Mouse (Mus musculus): Measurements from ENCODE around the gene Cenpx. TPM values are rescaled to one million over a fixed set of nuclear protein-coding genes. Genes with fewer than 3 reads are reported as not detected.
A peak's percentile ranks its signal among the peaks of the same experiment; 100 is the strongest.

Gene Cenpx
- polyA plus RNA-seq, 1 experiment = 157 TPM

DNA sequence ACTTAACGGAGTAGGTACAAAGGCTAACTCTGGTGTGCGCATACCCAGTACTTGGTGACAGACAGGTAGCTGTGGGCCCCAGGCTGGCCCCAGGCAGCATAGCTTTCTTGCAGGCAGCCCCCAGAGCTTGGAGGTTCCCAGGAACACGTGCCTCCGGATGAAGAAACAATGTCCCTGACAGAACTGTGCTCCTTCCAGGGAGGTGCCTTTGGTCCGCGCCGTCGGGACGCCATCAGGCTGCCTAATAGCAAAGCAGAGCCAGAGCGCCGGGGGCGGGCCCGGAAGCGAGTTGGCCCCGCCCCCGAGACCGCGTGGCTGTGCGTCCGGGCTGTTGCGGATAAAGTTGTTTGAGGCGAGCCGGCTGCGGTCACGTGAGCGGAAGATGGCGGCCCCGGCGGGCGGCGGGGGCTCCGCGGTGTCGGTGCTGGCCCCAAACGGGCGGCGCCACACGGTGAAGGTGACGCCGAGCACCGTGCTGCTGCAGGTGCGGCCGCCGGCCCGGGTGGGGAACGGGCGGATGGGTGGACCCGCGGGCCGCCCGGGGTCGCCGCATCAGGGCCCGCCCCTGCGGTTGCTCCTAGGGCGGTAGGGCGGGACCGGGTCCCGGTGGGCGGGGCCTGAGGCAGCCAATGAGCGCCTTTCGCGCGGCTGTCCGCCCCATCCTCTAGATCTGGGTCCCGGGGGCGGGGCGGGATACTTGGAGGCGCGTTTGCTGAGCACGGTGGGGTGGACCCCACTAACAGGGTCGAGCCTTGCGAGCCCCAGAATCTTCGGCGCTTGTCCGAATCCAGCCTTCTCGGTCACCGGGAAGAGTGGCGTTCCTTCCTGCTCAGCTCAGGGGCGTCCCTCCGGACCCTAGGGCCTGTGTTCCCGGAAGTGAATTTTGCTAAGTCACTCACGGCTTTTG, 40.6 kb downstream of the Cenpx start, which contains the start of gene Aspscr1:
Gene Aspscr1, plus strand, starts transcription at position 287 of the 907 bp plus-strand sequence.
- no peaks in the 10 kb centered on the region for H3K36me3 ChIP-seq (ENCODE audit: control insufficient read depth, insufficient read depth, low read length)
- WGBS = 1% methylated on average over 79 of the region's 83 CpGs
- peak within 1 kb of the TSS; percentile 90 for H3K27ac ChIP-seq (ENCODE audit: insufficient read depth, low read depth, low read length)
- peak within 1 kb of the TSS; percentile 75 for H3K4me3 ChIP-seq (ENCODE audit: insufficient read depth, low read depth, low read length)
- peaks cover 6% of the 10 kb centered on the region for H3K4me1 ChIP-seq (ENCODE audit: control insufficient read depth, insufficient read depth, low read length)
- TF ChIP-seq CTCF (conservative IDR thresholded peaks at IDR 0.05; ENCODE audit: insufficient read depth, insufficient read length, low read depth, low read length) = no peak
- TF ChIP-seq POLR2A (IDR thresholded peaks at IDR 0.05; ENCODE audit: low read depth, low read length) = peak; percentile 25
- DNase-seq = peak; percentile 97
- H3K27me3 ChIP-seq (replicated peaks; ENCODE audit: control insufficient read depth, insufficient read depth, low read length) = no peaks in the 10 kb centered on the region

DNA sequence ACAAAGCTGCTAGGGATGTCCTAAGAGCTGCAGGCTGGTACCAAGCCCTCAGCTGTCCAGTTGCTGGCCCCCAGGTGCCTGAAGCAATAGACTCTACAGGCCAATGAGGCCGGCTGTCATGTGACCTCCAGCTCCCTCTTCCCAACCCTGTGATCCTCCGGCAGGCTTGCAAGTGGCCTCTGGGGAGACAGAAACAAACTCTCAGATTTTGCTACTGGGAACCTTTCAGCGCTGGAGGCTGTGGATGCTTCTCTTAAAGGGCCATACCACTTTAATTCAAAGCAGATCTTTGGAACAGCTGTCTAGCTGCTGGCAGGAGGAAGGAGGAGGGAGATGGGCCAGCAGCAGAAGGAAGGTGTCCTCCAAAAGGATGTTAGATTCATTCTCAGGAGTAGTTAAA, 46.9 kb downstream of the Cenpx start:
- no peak for DNase-seq
- WGBS = 26% methylated on average over 3 of the region's 3 CpGs

GRCm38 (mm10) chr11:120665406-120665805, 48.1 kb downstream of the Cenpx start:
- Histone ChIP-seq H3K4me3 (ENCODE audit: insufficient read depth, low read depth, low read length) (no peak overlapping the region), H3K4me1 (ENCODE audit: control insufficient read depth, insufficient read depth, low read length) (no peaks in the 10 kb centered on the region; the same call in 1 of the 2 replicates), H3K36me3 (ENCODE audit: control insufficient read depth, insufficient read depth, low read length) (no peaks in the 10 kb centered on the region), H3K27ac (ENCODE audit: insufficient read depth, low read depth, low read length) (no peak overlapping the region), H3K27me3 (replicated peaks; ENCODE audit: control insufficient read depth, insufficient read depth, low read length) (no peaks in the 10 kb centered on the region)
- DNase-seq = no peak
- 93% methylated on average over 3 of the region's 3 CpGs for WGBS
- TF ChIP-seq CTCF (conservative IDR thresholded peaks at IDR 0.05; ENCODE audit: insufficient read depth, insufficient read length, low read depth, low read length) = no peak
- TF ChIP-seq POLR2A (IDR thresholded peaks at IDR 0.05; ENCODE audit: low read depth, low read length) = no peak

More for the DNA sequence above, 46.9 kb downstream of the Cenpx start:
- Histone ChIP-seq H3K27ac (ENCODE audit: insufficient read depth, low read depth, low read length) (no peak overlapping the region), H3K4me1 (ENCODE audit: control insufficient read depth, insufficient read depth, low read length) (no peaks in the 10 kb centered on the region), H3K36me3 (ENCODE audit: control insufficient read depth, insufficient read depth, low read length) (no peaks in the 10 kb centered on the region), H3K4me3 (ENCODE audit: insufficient read depth, low read depth, low read length) (no peak overlapping the region), H3K27me3 (replicated peaks; ENCODE audit: control insufficient read depth, insufficient read depth, low read length) (no peaks in the 10 kb centered on the region)
- TF ChIP-seq POLR2A (IDR thresholded peaks at IDR 0.05; ENCODE audit: low read depth, low read length) = no peak
- TF ChIP-seq CTCF (conservative IDR thresholded peaks at IDR 0.05; ENCODE audit: insufficient read depth, insufficient read length, low read depth, low read length) = no peak

DNA sequence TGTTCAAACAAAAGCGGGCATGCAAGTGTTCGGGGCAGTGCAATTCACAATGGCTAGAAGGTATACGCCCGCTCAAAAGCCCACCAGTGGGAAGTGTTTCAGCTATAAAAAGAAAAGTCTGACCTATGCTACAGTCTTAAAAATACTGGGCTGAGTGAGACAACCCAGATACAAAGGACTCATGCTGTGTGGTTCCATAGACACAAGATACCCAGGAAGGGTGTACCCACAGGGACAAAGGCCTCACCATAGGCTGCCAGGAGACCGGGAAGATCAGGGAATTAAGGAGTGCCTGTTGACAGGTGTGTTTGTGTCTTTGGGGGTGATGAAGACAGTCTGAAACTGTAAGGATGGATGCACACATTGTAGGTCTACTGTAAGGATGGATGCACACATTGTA, 49.8 kb downstream of the Cenpx start:
- no peak overlapping the region for H3K27ac ChIP-seq (ENCODE audit: insufficient read depth, low read depth, low read length)
- H3K4me3 ChIP-seq (ENCODE audit: insufficient read depth, low read depth, low read length) = no peak overlapping the region
- no peaks in the 10 kb centered on the region for H3K27me3 ChIP-seq (replicated peaks; ENCODE audit: control insufficient read depth, insufficient read depth, low read length)
- no peaks in the 10 kb centered on the region for H3K36me3 ChIP-seq (ENCODE audit: control insufficient read depth, insufficient read depth, low read length)
- H3K4me1 ChIP-seq (ENCODE audit: control insufficient read depth, insufficient read depth, low read length) = peaks cover 7% of the 10 kb centered on the region; the same call in 1 of the 2 replicates
- WGBS = 97% methylated on average over 5 of the region's 5 CpGs
- TF ChIP-seq POLR2A (IDR thresholded peaks at IDR 0.05; ENCODE audit: low read depth, low read length) (no peak), CTCF (conservative IDR thresholded peaks at IDR 0.05; ENCODE audit: insufficient read depth, insufficient read length, low read depth, low read length) (no peak)
- no peak for DNase-seq

DNA sequence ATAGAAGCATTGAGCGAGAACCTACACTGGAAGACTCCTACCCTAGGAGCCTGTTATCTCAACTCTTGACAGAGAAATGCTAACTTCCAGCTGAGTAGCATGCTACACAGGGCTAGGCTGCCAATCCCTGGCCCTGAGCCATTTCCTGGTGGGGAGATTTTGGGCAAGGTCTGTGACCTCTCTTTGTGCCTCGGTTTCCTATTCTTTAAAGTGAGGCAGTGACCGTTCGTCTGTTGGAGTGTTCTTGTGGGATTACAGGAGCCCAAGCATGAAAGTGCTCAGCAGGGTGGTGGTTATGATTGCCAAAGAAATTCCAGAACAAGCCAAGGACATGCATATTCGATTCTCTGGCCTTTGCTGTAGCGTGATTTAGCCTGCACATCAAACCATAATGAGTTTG, 50.8 kb downstream of the Cenpx start:
- TF ChIP-seq CTCF (conservative IDR thresholded peaks at IDR 0.05; ENCODE audit: insufficient read depth, insufficient read length, low read depth, low read length) (no peak), POLR2A (IDR thresholded peaks at IDR 0.05; ENCODE audit: low read depth, low read length) (no peak)
- Histone ChIP-seq H3K36me3 (ENCODE audit: control insufficient read depth, insufficient read depth, low read length) (no peaks in the 10 kb centered on the region), H3K27me3 (replicated peaks; ENCODE audit: control insufficient read depth, insufficient read depth, low read length) (no peaks in the 10 kb centered on the region), H3K4me1 (ENCODE audit: control insufficient read depth, insufficient read depth, low read length) (peaks cover 7% of the 10 kb centered on the region; the same call in 1 of the 2 replicates), H3K27ac (ENCODE audit: insufficient read depth, low read depth, low read length) (no peak overlapping the region), H3K4me3 (ENCODE audit: insufficient read depth, low read depth, low read length) (no peak overlapping the region)
- no peak for DNase-seq
- WGBS = 62% methylated on average over 6 of the region's 6 CpGs

- H3K36me3 ChIP-seq (ENCODE audit: control insufficient read depth, insufficient read depth, low read length) = no peaks in the 10 kb centered on the region
- no peaks in the 10 kb centered on the region for H3K27me3 ChIP-seq (replicated peaks; ENCODE audit: control insufficient read depth, insufficient read depth, low read length)
- no peak for DNase-seq
- H3K4me1 ChIP-seq (ENCODE audit: control insufficient read depth, insufficient read depth, low read length) = peaks cover 10% of the 10 kb centered on the region; the same call in 1 of the 2 replicates
- no peak for TF ChIP-seq POLR2A (IDR thresholded peaks at IDR 0.05; ENCODE audit: low read depth, low read length)
- no peak for TF ChIP-seq CTCF (conservative IDR thresholded peaks at IDR 0.05; ENCODE audit: insufficient read depth, insufficient read length, low read depth, low read length)
- no peak within 1 kb of the TSS for H3K27ac ChIP-seq (ENCODE audit: insufficient read depth, low read depth, low read length)
- 2% methylated on average over 35 of the region's 35 CpGs for WGBS
- peak within 1 kb of the TSS; percentile 61 for H3K4me3 ChIP-seq (ENCODE audit: insufficient read depth, low read depth, low read length)
These were observed 52.5 kb downstream of the Cenpx start, which contains the start of gene Notum for GRCm38 (mm10) chr11:120661076-120661460. Notum (minus strand) TSS chr11:120661175.

Other genes with a start within 250 kb of the Cenpx start
- gene Arl16, start 246.1 kb downstream of the Cenpx start, polyA plus RNA-seq (2012; rRNA removed) = 21.1 and 23.8 TPM in 2 replicates
- gene Mrpl12, start 229.1 kb downstream of the Cenpx start, polyA plus RNA-seq (2012; rRNA removed) = 282 and 300 TPM in 2 replicates
- gene Slc25a10, start 221.9 kb downstream of the Cenpx start, polyA plus RNA-seq (2012; rRNA removed) = 751 and 939 TPM in 2 replicates
- 52.8 and 77.3 TPM in 2 replicates for gene Gcgr, start 183.0 kb downstream of the Cenpx start, polyA plus RNA-seq (2012; rRNA removed)
- gene Mcrip1, start 164.0 kb downstream of the Cenpx start, polyA plus RNA-seq (2012; rRNA removed) = 129 and 131 TPM in 2 replicates
- 9.5 TPM in 1 of 2 replicates, not detected in the other for gene Ppp1r27, start 162.6 kb downstream of the Cenpx start, polyA plus RNA-seq (2012; rRNA removed)
- gene P4hb, start 140.5 kb downstream of the Cenpx start, polyA plus RNA-seq (2012; rRNA removed) = 323 and 342 TPM in 2 replicates
- gene Arhgdia, start 132.1 kb downstream of the Cenpx start, polyA plus RNA-seq (2012; rRNA removed) = 543 and 613 TPM in 2 replicates
- 18.8 and 29.0 TPM in 2 replicates for gene Alyref, start 115.4 kb downstream of the Cenpx start, polyA plus RNA-seq (2012; rRNA removed)
- gene Anapc11, start 115.3 kb downstream of the Cenpx start, polyA plus RNA-seq (2012; rRNA removed) = 137 and 143 TPM in 2 replicates
- gene Npb, start 105.3 kb downstream of the Cenpx start, polyA plus RNA-seq (2012; rRNA removed) = 7.7 and 12.9 TPM in 2 replicates
- gene Pcyt2, start 95.8 kb downstream of the Cenpx start, polyA plus RNA-seq (2012; rRNA removed) = 432 and 566 TPM in 2 replicates
- gene Sirt7, start 88.5 kb downstream of the Cenpx start, polyA plus RNA-seq (2012; rRNA removed) = 72.2 and 76.8 TPM in 2 replicates
- gene Mafg, start 80.1 kb downstream of the Cenpx start, polyA plus RNA-seq (2012; rRNA removed) = 62.2 and 66.1 TPM in 2 replicates
- gene Pycr1, start 70.0 kb downstream of the Cenpx start, polyA plus RNA-seq (2012; rRNA removed) = 1.0 and 1.5 TPM in 2 replicates
- 0.27 and 1.0 TPM in 2 replicates for gene Myadml2, start 65.6 kb downstream of the Cenpx start, polyA plus RNA-seq (2012; rRNA removed)
- 25.5 and 26.1 TPM in 2 replicates for gene Notum, start 52.6 kb downstream of the Cenpx start, polyA plus RNA-seq (2012; rRNA removed)
- 105 and 106 TPM in 2 replicates for gene Aspscr1, start 40.8 kb downstream of the Cenpx start, polyA plus RNA-seq (2012; rRNA removed)
- 17.5 and 19.5 TPM in 2 replicates for gene Lrrc45, start 187 bp upstream of the Cenpx start, polyA plus RNA-seq (2012; rRNA removed)
- gene Rac3, start 7.7 kb upstream of the Cenpx start, polyA plus RNA-seq (2012; rRNA removed) = 14.5 and 17.0 TPM in 2 replicates
- 910 and 990 TPM in 2 replicates for gene Dcxr, start 13.5 kb upstream of the Cenpx start, polyA plus RNA-seq (2012; rRNA removed)
- 31.3 and 45.3 TPM in 2 replicates for gene Cbr2, start 18.4 kb upstream of the Cenpx start, polyA plus RNA-seq (2012; rRNA removed)
- gene Hmga1b, start 49.1 kb upstream of the Cenpx start, polyA plus RNA-seq (2012; rRNA removed) = 0.53 and 0.55 TPM in 2 replicates
- 69.0 and 80.5 TPM in 2 replicates for gene Rfng, start 70.5 kb upstream of the Cenpx start, polyA plus RNA-seq (2012; rRNA removed)
- gene Gps1, start 70.5 kb upstream of the Cenpx start, polyA plus RNA-seq (2012; rRNA removed) = 173 and 175 TPM in 2 replicates
- gene Dus1l, start 82.7 kb upstream of the Cenpx start, polyA plus RNA-seq (2012; rRNA removed) = 42.3 and 42.6 TPM in 2 replicates
- gene Fasn, start 110.8 kb upstream of the Cenpx start, polyA plus RNA-seq (2012; rRNA removed) = 936 and 1,244 TPM in 2 replicates
- gene Ccdc57, start 219.1 kb upstream of the Cenpx start, polyA plus RNA-seq (2012; rRNA removed) = 2.9 and 3.5 TPM in 2 replicates
- 2.0 and 2.9 TPM in 2 replicates for gene Slc16a3, start 234.7 kb upstream of the Cenpx start, polyA plus RNA-seq (2012; rRNA removed)

Measured in kidney, adult 2 months (tissue).